Mouse (Mus musculus): ENCODE data around the gene Batf.

DNA sequence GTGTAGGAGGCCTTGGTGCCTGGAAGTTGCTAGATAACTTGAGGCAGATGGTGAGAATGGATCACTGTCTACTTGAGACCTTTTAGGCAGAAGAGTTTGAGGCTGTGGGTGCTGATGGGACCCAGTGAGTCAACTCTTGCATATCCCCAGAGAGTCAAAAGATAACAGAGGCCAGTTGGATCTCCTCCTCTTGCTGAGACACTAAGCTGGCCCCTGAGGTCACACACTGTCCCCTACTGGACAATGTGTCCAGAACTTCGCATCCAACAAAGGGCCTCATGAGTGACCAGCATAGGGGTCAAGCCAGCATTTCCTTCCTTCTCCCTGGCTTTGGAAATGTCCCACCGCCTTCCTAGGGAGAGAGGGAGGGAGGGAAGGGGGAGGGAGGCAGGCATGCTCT lies 6.7 kb upstream of the Batf start:
- TF ChIP-seq POLR2A (IDR thresholded peaks at IDR 0.05; ENCODE audit: control insufficient read depth, low read depth, low read length), result no peak
- no peak for TF ChIP-seq CTCF (IDR thresholded peaks at IDR 0.05; ENCODE audit: control insufficient read depth, insufficient read depth, insufficient replicate concordance, low read depth, low read length)
